Mouse (Mus musculus): ENCODE data around the gene Pigh. TPM values are rescaled to one million over a fixed set of nuclear protein-coding genes. Genes with fewer than 3 reads are reported as not detected.

The Pigh gene
- polyA plus RNA-seq, 1 experiment from 2014 or later = 24.3 TPM

DNA sequence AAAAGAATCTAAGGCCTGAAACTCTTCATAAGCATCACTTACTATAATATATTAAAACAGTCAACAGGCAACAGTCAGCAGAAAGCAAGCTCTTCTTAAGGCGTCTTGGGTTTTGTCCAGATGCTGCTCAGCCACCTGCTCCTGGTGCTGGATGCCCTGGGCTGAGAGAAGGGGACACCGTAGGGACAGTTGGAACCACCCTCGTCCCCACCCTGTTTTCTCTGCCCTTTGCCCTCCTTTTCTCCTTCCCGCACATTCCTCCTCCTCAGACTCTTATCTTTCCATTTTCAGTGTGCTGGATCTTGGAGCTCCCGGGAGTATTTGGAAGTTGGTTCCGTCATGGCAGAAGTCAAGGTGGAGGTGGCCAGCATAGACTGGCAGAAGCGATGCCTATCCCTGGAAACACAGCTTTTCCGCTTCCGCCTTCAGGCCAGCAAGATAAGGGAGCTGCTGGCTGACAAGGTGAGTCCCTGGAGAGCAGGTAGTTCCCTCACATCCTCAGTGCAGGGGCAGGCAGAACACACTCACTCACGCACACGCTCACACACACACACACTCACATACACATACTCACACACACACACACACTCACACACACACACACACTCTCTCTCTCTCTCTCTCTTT lies 49.1 kb downstream of the Pigh start:
- ATAC-seq = no peak
- WGBS = 91% methylated on average over 11 of the region's 11 CpGs
- no peak overlapping the region for H3K4me2 ChIP-seq
- no peaks in the 10 kb centered on the region for H3K4me1 ChIP-seq
- no peaks in the 10 kb centered on the region for H3K27me3 ChIP-seq
- H3K9me3 ChIP-seq (replicated peaks) = no peaks in the 10 kb centered on the region
- H3K4me3 ChIP-seq = no peak overlapping the region
- no peak overlapping the region for H3K9ac ChIP-seq
- H3K27ac ChIP-seq = no peak overlapping the region
- peaks cover 17% of the 10 kb centered on the region for H3K36me3 ChIP-seq (ENCODE audit: poor library complexity, severe bottlenecking)

GRCm38 (mm10) chr12:79039708-79040107 lies 49.7 kb downstream of the Pigh start:
- no peak overlapping the region for H3K4me3 ChIP-seq
- no peak overlapping the region for H3K9ac ChIP-seq
- no peak overlapping the region for H3K27ac ChIP-seq
- WGBS = 76% methylated on average over 8 of the region's 8 CpGs
- no peaks in the 10 kb centered on the region for H3K4me1 ChIP-seq
- no peak for ATAC-seq
- H3K27me3 ChIP-seq = no peaks in the 10 kb centered on the region
- H3K36me3 ChIP-seq (ENCODE audit: poor library complexity, severe bottlenecking) = 0 out of 2 replicates have a peak, but pooled peaks cover 12% of the 10 kb centered on the region
- H3K4me2 ChIP-seq = no peak overlapping the region
- H3K9me3 ChIP-seq (replicated peaks) = no peaks in the 10 kb centered on the region

DNA sequence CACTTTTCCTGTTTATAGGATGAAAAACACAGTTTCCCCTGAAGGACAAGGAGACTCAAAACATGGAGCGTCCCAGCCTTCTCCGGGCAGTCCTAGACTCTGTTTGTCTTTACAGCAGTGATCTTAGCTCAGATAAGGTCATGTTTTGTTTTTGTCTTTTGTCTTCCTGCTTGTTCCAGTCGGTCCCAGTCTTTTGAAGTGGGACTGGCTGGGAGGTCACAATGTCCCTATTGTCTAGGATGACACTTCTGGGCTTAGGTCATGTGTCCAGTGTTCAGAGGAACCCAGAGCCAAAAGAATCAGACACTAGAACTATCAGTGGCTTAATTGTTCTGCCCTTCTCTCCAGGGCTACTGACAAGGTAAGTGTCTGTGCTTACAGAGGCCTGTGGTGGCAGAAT lies 54.1 kb downstream of the Pigh start:
- Histone ChIP-seq H3K9ac (no peak overlapping the region), H3K4me1 (no peaks in the 10 kb centered on the region), H3K4me3 (no peak overlapping the region), H3K27me3 (no peaks in the 10 kb centered on the region), H3K36me3 (ENCODE audit: poor library complexity, severe bottlenecking) (no peaks in the 10 kb centered on the region), H3K27ac (no peak overlapping the region), H3K4me2 (no peak overlapping the region), H3K9me3 (replicated peaks) (no peaks in the 10 kb centered on the region)
- WGBS = 48% methylated on average over 3 of the region's 3 CpGs
- ATAC-seq = no peak

DNA sequence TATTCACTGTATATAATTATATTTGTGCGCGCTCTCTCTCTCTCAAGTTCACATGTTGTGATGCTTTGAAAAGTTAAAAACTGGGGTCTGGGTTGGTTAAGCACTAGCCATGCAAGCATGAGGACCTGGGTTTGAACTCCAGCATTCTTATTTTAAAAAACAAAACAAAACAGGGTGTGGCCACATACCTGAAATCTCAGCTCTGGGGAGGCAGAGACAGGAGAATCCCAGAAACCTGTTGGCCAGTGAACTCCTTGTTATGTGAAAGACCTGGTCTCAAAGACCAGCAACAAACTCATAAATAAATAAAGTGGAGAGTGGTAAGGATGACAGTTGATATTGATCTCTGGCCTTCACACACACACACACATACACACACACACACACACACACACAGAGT lies 55.1 kb downstream of the Pigh start:
- Histone ChIP-seq H3K9ac (no peak overlapping the region), H3K36me3 (ENCODE audit: poor library complexity, severe bottlenecking) (no peaks in the 10 kb centered on the region), H3K27me3 (no peaks in the 10 kb centered on the region), H3K4me1 (peaks cover 5% of the 10 kb centered on the region; the same call in 1 of the 2 replicates), H3K4me2 (no peak overlapping the region), H3K9me3 (replicated peaks) (no peaks in the 10 kb centered on the region), H3K4me3 (no peak overlapping the region), H3K27ac (no peak overlapping the region)
- 97% methylated on average over 2 of the region's 2 CpGs for WGBS
- ATAC-seq = no peak

Other genes starting within 250 kb of the Pigh start
- 107 and 111 TPM in 2 replicates for gene Atp6v1d, start 228.0 kb downstream of the Pigh start, polyA plus RNA-seq (2015; fragmentation: Nextera tagmentation; extraction: Ambion mirVana)
- 188 and 203 TPM in 2 replicates for gene Eif2s1, start 227.8 kb downstream of the Pigh start, polyA plus RNA-seq (2015; fragmentation: Nextera tagmentation; extraction: Ambion mirVana)
- 0.97 and 0.98 TPM in 2 replicates for gene Plek2, start 182.7 kb downstream of the Pigh start, polyA plus RNA-seq (2015; fragmentation: Nextera tagmentation; extraction: Ambion mirVana)
- 25.3 and 29.1 TPM in 2 replicates for gene Tmem229b, start 82.0 kb downstream of the Pigh start, polyA plus RNA-seq (2015; fragmentation: Nextera tagmentation; extraction: Ambion mirVana)
- 2.8 and 3.0 TPM in 2 replicates for gene Plekhh1, start 60.5 kb downstream of the Pigh start, polyA plus RNA-seq (2015; fragmentation: Nextera tagmentation; extraction: Ambion mirVana)
- 11.6 and 15.7 TPM in 2 replicates for gene Arg2, start 41.1 kb upstream of the Pigh start, polyA plus RNA-seq (2015; fragmentation: Nextera tagmentation; extraction: Ambion mirVana)
- 139 and 152 TPM in 2 replicates for gene Vti1b, start 83.0 kb upstream of the Pigh start, polyA plus RNA-seq (2015; fragmentation: Nextera tagmentation; extraction: Ambion mirVana)
- 25.2 and 26.1 TPM in 2 replicates for gene Rdh11, start 102.6 kb upstream of the Pigh start, polyA plus RNA-seq (2015; fragmentation: Nextera tagmentation; extraction: Ambion mirVana)
- gene Rdh12, start 119.3 kb upstream of the Pigh start, polyA plus RNA-seq (2015; fragmentation: Nextera tagmentation; extraction: Ambion mirVana) = 1.0 and 1.5 TPM in 2 replicates
- 12.8 and 13.4 TPM in 2 replicates for gene Zfyve26, start 206.7 kb upstream of the Pigh start, polyA plus RNA-seq (2015; fragmentation: Nextera tagmentation; extraction: Ambion mirVana)
- 5.7 and 6.2 TPM in 2 replicates for gene Rad51b, start 207.6 kb upstream of the Pigh start, polyA plus RNA-seq (2015; fragmentation: Nextera tagmentation; extraction: Ambion mirVana)